Mouse (Mus musculus) ES-Bruce4 (cell line): Measurements from ENCODE around the gene Hsf4. TPM values are rescaled to one million over a fixed set of nuclear protein-coding genes. Genes with fewer than 3 reads are reported as not detected.

ENCODE experiments used
- H3K27ac ChIP-seq: 2 replicates; pipeline ENCODE4 v1.5.1; 2012; ENCODE audit warnings: low read length, inconsistent platforms; ENCODE audit not compliant: insufficient read depth
- H3K27me3 ChIP-seq: 2 replicates; pipeline ENCODE4 v1.6.1; 2012; ENCODE audit warnings: mild to moderate bottlenecking, low read length, inconsistent platforms; ENCODE audit not compliant: control insufficient read depth, poor library complexity, insufficient read depth, severe bottlenecking
- H3K36me3 ChIP-seq: 2 replicates; pipeline ENCODE4 v1.6.1; 2012; ENCODE audit warnings: inconsistent platforms, mild to moderate bottlenecking, low read length, moderate library complexity; ENCODE audit not compliant: control insufficient read depth, poor library complexity, insufficient read depth, severe bottlenecking
- H3K4me1 ChIP-seq: one replicate; pipeline ENCODE4 v1.8.1; 2011; ENCODE audit warnings: low read length; ENCODE audit not compliant: control insufficient read depth, insufficient read depth
- H3K4me3 ChIP-seq: 2 replicates; pipeline ENCODE4 v1.5.1; 2011; ENCODE audit warnings: low read depth, mild to moderate bottlenecking, low read length
- H3K9ac ChIP-seq: 2 replicates; pipeline ENCODE4 v1.6.1; 2012; ENCODE audit warnings: low read depth, mild to moderate bottlenecking, inconsistent platforms; ENCODE audit not compliant: poor library complexity, severe bottlenecking
- H3K9me3 ChIP-seq: replicated peaks from 2 replicates; pipeline ENCODE4 v1.6.1; 2012; ENCODE audit warnings: mild to moderate bottlenecking, low read length, inconsistent platforms; ENCODE audit not compliant: control insufficient read depth, poor library complexity, insufficient read depth, severe bottlenecking
- CTCF ChIP-seq: IDR thresholded peaks from one replicate; pipeline ENCODE4 v1.8.1; 2011; ENCODE audit warnings: low read depth, low read length
- EP300 ChIP-seq: IDR thresholded peaks from 2 replicates; pipeline ENCODE4 v1.6.1; 2011; ENCODE audit warnings: low read depth, low read length; ENCODE audit not compliant: insufficient read depth
- POLR2A ChIP-seq: IDR thresholded peaks from one replicate; pipeline ENCODE4 v1.8.1; 2011; ENCODE audit warnings: low read length; ENCODE audit not compliant: insufficient read depth
- polyA plus RNA-seq: library from polyadenylated mRNA; stranded (reverse); fragments of >200 nt; gene quantifications from 2 replicates; pipeline ENCODE4 v1.2.4, GENCODE M21; 2011; ENCODE audit warnings: low read depth; ENCODE audit not compliant: missing spikeins, insufficient read depth, insufficient read length

Gene Hsf4
- polyA plus RNA-seq, 1 experiment, result 1.1 TPM

DNA sequence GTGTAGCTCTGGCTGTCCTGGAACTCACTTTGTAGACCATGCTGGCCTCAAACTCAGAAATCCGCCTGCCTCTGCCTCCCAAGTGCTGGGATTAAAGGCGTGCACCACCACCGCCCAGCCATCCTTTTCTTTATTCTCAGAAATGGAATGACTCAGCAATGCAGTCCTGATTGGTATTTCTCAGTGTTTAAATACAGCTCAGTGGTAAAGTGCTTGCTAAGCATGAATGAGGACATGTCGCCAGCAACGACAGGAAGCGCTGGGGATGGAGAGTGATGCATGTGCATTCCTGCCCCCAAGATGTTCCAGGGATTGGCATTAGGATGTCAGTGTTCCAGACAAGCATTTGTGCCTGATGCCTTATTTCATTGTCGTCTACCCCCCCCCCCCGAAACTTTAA lies 33.8 kb downstream of the Hsf4 start:
- Histone ChIP-seq H3K27me3 (no peaks in the 10 kb centered on the region), H3K9me3 (no peaks in the 10 kb centered on the region), H3K36me3 (peaks cover 60% of the 10 kb centered on the region), H3K27ac (peak overlapping the region; percentile 75), H3K9ac (no peak overlapping the region), H3K4me3 (no peak overlapping the region), H3K4me1 (peaks cover 5% of the 10 kb centered on the region)
- TF ChIP-seq CTCF (no peak), POLR2A (no peak), EP300 (no peak)

- H3K27me3 ChIP-seq, result no peaks in the 10 kb centered on the region
- peaks cover 58% of the 10 kb centered on the region for H3K36me3 ChIP-seq
Observed at GRCm38 (mm10) chr8:105303874-105304273, 34.3 kb downstream of the Hsf4 start.

DNA sequence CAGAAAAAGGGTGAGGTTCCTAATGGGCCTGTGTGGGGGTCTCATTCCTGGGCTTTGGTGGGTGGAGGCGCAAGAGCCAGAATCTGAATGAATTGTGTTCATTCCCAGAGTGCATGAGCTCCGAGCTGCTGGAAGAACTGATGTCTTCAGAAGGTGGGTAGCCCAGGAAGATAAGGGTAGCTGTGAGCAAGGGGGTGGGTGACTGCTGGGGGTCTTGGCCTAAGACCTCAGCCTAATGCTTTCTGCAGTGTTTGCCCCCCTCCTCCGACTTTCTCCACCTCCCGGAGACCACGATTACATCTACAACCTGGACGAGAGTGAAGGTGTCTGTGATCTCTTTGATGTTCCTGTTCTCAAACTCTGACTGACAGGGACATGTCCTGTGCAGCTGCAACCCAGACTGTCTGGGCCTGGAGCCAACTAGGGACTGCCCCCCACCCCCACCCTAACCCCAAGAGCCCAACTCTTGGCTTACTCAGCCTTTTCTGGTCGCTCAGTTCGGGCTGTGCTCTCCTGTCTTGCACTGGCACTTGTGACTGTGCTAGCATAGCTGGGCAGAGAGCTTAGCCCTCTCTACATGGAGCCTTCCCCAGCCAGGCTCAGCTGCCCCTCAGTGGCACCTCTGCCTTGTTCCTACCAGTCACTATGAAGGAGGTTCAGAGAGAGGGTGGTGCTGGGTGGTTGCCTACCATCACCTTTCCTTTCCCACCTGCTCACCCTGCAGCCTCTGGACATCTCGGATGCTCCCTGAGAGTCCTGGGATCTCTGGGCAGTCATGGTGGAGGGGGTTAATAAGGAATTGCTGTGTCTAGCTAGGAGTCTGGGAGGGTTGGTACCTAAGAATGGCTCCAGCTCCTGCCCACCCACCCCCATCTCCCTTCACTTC lies 35.0 kb downstream of the Hsf4 start:
- TF ChIP-seq CTCF, result no peak
- TF ChIP-seq POLR2A, result no peak
- TF ChIP-seq EP300, result no peak
- Histone ChIP-seq H3K27me3 (no peaks in the 10 kb centered on the region), H3K9ac (no peak overlapping the region; the same call in 1 of the 2 replicates), H3K4me3 (no peak overlapping the region), H3K36me3 (peaks cover 53% of the 10 kb centered on the region), H3K9me3 (no peaks in the 10 kb centered on the region), H3K27ac (peak overlapping the region; percentile 75), H3K4me1 (peaks cover 3% of the 10 kb centered on the region)

More at GRCm38 (mm10) chr8:105303874-105304273, 34.3 kb downstream of the Hsf4 start:
- Histone ChIP-seq H3K9ac (no peak overlapping the region), H3K9me3 (no peaks in the 10 kb centered on the region), H3K27ac (peak overlapping the region; percentile 75), H3K4me3 (no peak overlapping the region), H3K4me1 (peaks cover 3% of the 10 kb centered on the region)
- TF ChIP-seq EP300, result no peak
- no peak for TF ChIP-seq POLR2A
- no peak for TF ChIP-seq CTCF

- Histone ChIP-seq H3K27ac (peak within 1 kb of the TSS; percentile 75), H3K9me3 (no peaks in the 10 kb centered on the region), H3K9ac (peak within 1 kb of the TSS; percentile 62), H3K4me1 (peaks cover 3% of the 10 kb centered on the region), H3K27me3 (no peaks in the 10 kb centered on the region), H3K4me3 (peak within 1 kb of the TSS; percentile 78), H3K36me3 (peaks cover 43% of the 10 kb centered on the region)
- peak; percentile 71; the same call in 1 of the 2 replicates for TF ChIP-seq EP300
- TF ChIP-seq CTCF, result no peak
Observed at GRCm38 (mm10) chr8:105305211-105306145, 35.9 kb downstream of the Hsf4 start, which contains the start of gene Elmo3. Elmo3 (plus strand) TSS chr8:105305601.

DNA sequence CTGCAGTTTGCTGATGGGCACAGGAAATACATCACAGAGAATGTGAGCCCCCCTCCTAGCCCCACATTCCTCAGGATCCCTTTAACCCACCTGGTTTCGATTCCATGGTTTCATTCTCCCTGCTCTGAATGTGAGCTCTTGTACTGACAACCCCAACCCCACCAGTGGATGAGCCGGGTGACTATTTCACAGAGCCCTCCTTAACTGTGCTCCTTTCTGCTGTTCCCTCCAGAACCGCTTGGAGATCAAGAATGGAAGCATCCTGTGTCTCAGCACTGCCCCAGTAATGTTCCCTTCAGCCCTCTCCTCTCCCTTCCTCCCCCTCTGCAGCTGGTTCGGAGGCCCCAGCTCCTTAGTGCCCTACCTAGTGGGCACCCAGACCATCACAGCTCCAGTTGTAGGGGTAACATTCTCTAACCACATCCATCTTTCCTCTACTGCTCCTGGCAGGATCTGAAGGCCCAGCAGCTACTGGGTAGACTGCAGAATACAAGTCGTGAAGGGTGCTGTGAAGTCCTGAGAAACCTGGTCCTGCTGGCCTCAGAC lies 36.6 kb downstream of the Hsf4 start:
- peaks cover 36% of the 10 kb centered on the region for H3K36me3 ChIP-seq
- H3K9ac ChIP-seq, result peak overlapping the region; percentile 62
- H3K9me3 ChIP-seq, result no peaks in the 10 kb centered on the region
- H3K27me3 ChIP-seq, result no peaks in the 10 kb centered on the region
- H3K4me3 ChIP-seq, result peak overlapping the region; percentile 78
- H3K4me1 ChIP-seq, result peaks cover 3% of the 10 kb centered on the region
- no peak for TF ChIP-seq CTCF
- TF ChIP-seq EP300, result no peak
- peak overlapping the region; percentile 49 for H3K27ac ChIP-seq
